Mouse (Mus musculus): Measurements from ENCODE around the gene Uqcrc1. TPM values are rescaled to one million over a fixed set of nuclear protein-coding genes. Genes with fewer than 3 reads are reported as not detected.

Uqcrc1 gene
- total and polyA plus RNA-seq, 3 experiments, result 427 to 494 TPM; not detected in 1

DNA sequence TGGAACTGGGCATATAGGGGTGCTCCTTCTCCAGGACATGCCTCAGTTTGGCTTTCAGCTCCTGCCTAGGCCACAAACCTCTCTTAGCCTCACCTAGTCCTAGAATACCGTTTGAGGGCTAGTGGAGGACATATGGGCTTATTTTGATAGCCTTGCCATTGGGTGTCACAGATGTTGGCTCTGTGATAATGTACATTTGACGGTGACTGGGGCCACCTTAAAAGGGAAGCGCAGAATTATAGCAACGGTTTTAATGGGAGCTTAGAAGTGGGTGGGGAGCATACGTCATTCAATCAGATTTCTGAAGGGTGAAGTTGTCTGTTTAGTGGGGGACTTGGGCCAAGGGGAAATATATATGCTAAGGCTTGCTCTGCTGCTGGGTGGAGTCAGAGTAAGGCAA is 9.2 kb downstream of the Uqcrc1 start:
- no peak overlapping the region for H3K9ac ChIP-seq (ENCODE audit: control insufficient read depth, low read depth, low read length, poor library complexity, severe bottlenecking)
- DNase-seq (ENCODE audit: low read depth, low spot score), result peak; percentile 70
- H3K36me3 ChIP-seq (ENCODE audit: control insufficient read depth in 1 of 2, insufficient read depth in 2 of 2, low read length in 2 of 2), result peaks cover 5 to 11% of the 10 kb centered on the region in 2 experiments
- TF ChIP-seq MYB (IDR thresholded peaks at IDR 0.05; ENCODE audit: low read depth, low read length) (peak; percentile 23; the same call in 1 of the 2 replicates), TCF12 (IDR thresholded peaks at IDR 0.05; ENCODE audit: low read depth, low read length) (no peak), NELFE (IDR thresholded peaks at IDR 0.05; ENCODE audit: low read depth, low read length) (no peak), SIN3A (IDR thresholded peaks at IDR 0.05; ENCODE audit: low read length) (peak; percentile 28; the same call in 1 of the 2 replicates), EP300 (IDR thresholded peaks at IDR 0.05; ENCODE audit: low read depth in 1 of 2, low read length in 2 of 2) (peak in 1 of 2 experiments; percentile 56; a peak in 2 of 4 replicates)
- peaks cover 0 to 3% of the 10 kb centered on the region in 2 experiments; a peak in 1 of 4 replicates for H3K4me1 ChIP-seq (ENCODE audit: control insufficient read depth in 1 of 2, insufficient read depth in 2 of 2, low read length in 2 of 2)
- peaks cover 2% of the 10 kb centered on the region; the same call in 1 of the 2 replicates for H3K79me2 ChIP-seq (ENCODE audit: control insufficient read depth, insufficient read depth, low read length, poor library complexity)
- no peak overlapping the region for H3K4me3 ChIP-seq (ENCODE audit: control insufficient read depth in 1 of 2, insufficient read depth in 1 of 2, low read depth in 2 of 2, low read length in 2 of 2)
- H3K27ac ChIP-seq (ENCODE audit: control insufficient read depth, low read depth, low read length), result peak overlapping the region; percentile 5; the same call in 1 of the 2 replicates
- H3K9me3 ChIP-seq (replicated peaks; ENCODE audit: insufficient read depth, low read length), result no peaks in the 10 kb centered on the region
- no peaks in the 10 kb centered on the region for H3K27me3 ChIP-seq (ENCODE audit: control insufficient read depth in 1 of 2, insufficient read depth in 2 of 2, low read length in 2 of 2)

DNA sequence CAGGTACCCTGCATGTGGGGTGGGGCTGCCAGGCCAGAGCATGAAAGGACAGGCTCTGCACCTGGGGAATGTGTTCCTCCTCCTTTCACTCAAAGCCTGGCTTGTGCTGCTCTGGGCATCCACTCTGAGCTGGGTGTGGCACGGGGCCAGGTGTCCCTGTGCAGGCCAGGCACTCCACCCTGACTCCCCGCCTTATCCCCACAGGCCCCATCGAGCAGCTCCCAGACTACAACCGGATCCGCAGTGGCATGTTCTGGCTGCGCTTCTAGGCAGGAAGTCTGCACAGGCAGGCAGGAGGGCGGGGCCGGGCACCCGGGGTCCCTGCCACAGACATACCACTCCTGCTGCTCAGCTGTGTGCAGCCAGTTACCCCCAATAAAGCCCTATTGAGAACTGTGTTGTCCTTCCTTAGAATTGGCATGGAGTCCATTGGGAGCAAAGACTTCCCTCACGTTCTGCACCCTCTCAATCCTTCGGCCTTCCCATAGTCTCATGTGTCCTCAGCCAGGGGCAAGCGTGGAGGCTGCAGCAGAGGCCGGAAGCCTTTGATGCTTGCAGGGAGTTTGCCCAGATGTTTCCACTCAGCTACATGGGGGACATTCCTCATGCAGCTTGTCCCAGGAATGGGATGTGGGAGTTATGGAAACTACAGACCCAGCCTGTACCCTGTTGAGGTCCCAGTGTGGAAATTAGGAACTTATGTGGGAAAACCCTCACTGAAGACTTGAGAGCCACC is 13.0 kb downstream of the Uqcrc1 start:
- Histone ChIP-seq H3K79me2 (ENCODE audit: control insufficient read depth, insufficient read depth, low read length, poor library complexity) (no peaks in the 10 kb centered on the region), H3K27me3 (ENCODE audit: control insufficient read depth in 1 of 2, insufficient read depth in 2 of 2, low read length in 2 of 2) (no peaks in the 10 kb centered on the region), H3K9me3 (replicated peaks; ENCODE audit: insufficient read depth, low read length) (no peaks in the 10 kb centered on the region), H3K9ac (ENCODE audit: control insufficient read depth, low read depth, low read length, poor library complexity, severe bottlenecking) (no peak overlapping the region), H3K4me3 (ENCODE audit: control insufficient read depth in 1 of 2, insufficient read depth in 1 of 2, low read depth in 2 of 2, low read length in 2 of 2) (no peak overlapping the region), H3K27ac (ENCODE audit: control insufficient read depth, low read depth, low read length) (no peak overlapping the region), H3K4me1 (ENCODE audit: control insufficient read depth in 1 of 2, insufficient read depth in 2 of 2, low read length in 2 of 2) (peaks cover 0 to 3% of the 10 kb centered on the region in 2 experiments; a peak in 1 of 4 replicates), H3K36me3 (ENCODE audit: control insufficient read depth in 1 of 2, insufficient read depth in 2 of 2, low read length in 2 of 2) (peaks cover 4 to 8% of the 10 kb centered on the region in 2 experiments)
- no peak for DNase-seq (ENCODE audit: low read depth, low spot score)
- TF ChIP-seq MYC (IDR thresholded peaks at IDR 0.05; ENCODE audit: low read depth, low read length) (no peak), ZKSCAN1 (IDR thresholded peaks at IDR 0.05; ENCODE audit: low read depth, low read length) (no peak), SIN3A (IDR thresholded peaks at IDR 0.05; ENCODE audit: low read length) (no peak), BHLHE40 (IDR thresholded peaks at IDR 0.05; ENCODE audit: borderline replicate concordance, low read depth, low read length) (no peak), MAZ (IDR thresholded peaks at IDR 0.05; ENCODE audit: low read depth, low read length) (no peak), NRF1 (IDR thresholded peaks at IDR 0.05; ENCODE audit: insufficient read depth, low read depth, low read length, poor library complexity, severe bottlenecking) (no peak)

DNA sequence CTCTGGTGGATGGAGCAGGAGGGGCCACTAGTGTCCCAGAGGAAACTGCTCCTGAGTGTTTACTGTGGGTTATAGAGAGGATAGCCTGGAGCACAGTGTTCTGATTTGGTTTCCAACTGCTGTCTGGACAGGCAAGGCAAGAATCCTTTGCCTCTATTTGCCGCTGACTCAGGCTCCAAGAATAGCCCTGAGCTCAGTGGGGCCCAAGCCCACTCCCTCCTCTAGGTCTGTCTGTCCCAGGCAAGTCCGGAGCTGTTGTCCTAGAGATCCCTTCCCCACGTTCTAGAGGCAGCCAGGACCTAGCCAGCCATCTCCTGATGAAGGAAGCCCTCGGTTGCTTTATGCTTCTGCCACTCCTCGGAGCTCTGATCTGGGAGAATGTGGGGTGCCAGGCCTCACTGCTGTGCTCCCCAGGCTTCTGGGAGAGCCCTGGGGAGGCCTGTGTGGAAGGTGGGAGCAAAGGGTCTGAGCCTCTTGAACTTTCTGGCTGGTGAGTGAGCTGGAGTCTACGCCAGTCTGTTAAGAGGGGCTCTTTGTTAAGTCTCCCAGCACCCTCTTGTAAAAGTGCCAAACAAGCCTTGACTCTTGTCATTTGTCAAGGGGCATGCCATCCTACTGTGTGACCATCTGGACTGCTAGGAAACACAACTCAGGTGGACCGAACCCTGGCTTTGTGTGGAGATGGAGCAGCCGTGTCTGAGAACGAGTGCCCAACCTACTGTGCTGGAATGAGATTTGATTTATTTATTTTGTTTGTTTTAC is 13.7 kb downstream of the Uqcrc1 start:
- no peak overlapping the region for H3K27ac ChIP-seq (ENCODE audit: control insufficient read depth, low read depth, low read length)
- H3K4me1 ChIP-seq (ENCODE audit: control insufficient read depth in 1 of 2, insufficient read depth in 2 of 2, low read length in 2 of 2), result no peaks in the 10 kb centered on the region; a peak in 1 of 4 replicates
- no peaks in the 10 kb centered on the region for H3K79me2 ChIP-seq (ENCODE audit: control insufficient read depth, insufficient read depth, low read length, poor library complexity)
- TF ChIP-seq POLR2AphosphoS2 (IDR thresholded peaks at IDR 0.05; ENCODE audit: low read length) (peak; percentile 22; the same call in 1 of the 2 replicates), ZC3H11A (IDR thresholded peaks at IDR 0.05; ENCODE audit: low read depth, low read length) (no peak)
- no peak overlapping the region for H3K4me3 ChIP-seq (ENCODE audit: control insufficient read depth in 1 of 2, insufficient read depth in 1 of 2, low read depth in 2 of 2, low read length in 2 of 2)
- no peaks in the 10 kb centered on the region for H3K9me3 ChIP-seq (replicated peaks; ENCODE audit: insufficient read depth, low read length)
- peaks cover 4 to 8% of the 10 kb centered on the region in 2 experiments for H3K36me3 ChIP-seq (ENCODE audit: control insufficient read depth in 1 of 2, insufficient read depth in 2 of 2, low read length in 2 of 2)
- no peak for DNase-seq (ENCODE audit: low read depth, low spot score)
- no peaks in the 10 kb centered on the region for H3K27me3 ChIP-seq (ENCODE audit: control insufficient read depth in 1 of 2, insufficient read depth in 2 of 2, low read length in 2 of 2)
- H3K9ac ChIP-seq (ENCODE audit: control insufficient read depth, low read depth, low read length, poor library complexity, severe bottlenecking), result no peak overlapping the region
